Mouse (Mus musculus) limb, embryonic 12.5 days (tissue): ENCODE measurements at regions not wholly inside any gene's neighbourhood (a gene's known extent, or its start where the extent isn't known, plus 50 kb on each side); places are given as distances from the start of the nearest gene placed in this dataset.

Source experiments
- ATAC-seq: fragments of 200-750 bp; cut with Nextera tagmentation; 2 replicates; pipeline ENCODE4 v1.8.0; 2017; ENCODE audit warnings: low read depth, moderate TSS enrichment; ENCODE audit not compliant: insufficient number of reproducible peaks, insufficient read depth, low FRiP score, low TSS enrichment
- H3K27ac ChIP-seq: fragments of 300-500 bp; sonication (generic); 2 replicates; pipeline ENCODE4 v1.5.1; 2016; ENCODE audit warnings: mild to moderate bottlenecking, moderate library complexity
- H3K27me3 ChIP-seq: fragments of 300-500 bp; sonication (generic); 2 replicates; pipeline ENCODE4 v1.6.1; 2016; ENCODE audit warnings: mild to moderate bottlenecking, moderate library complexity
- H3K36me3 ChIP-seq: fragments of 300-500 bp; sonication (generic); 2 replicates; pipeline ENCODE4 v1.6.1; 2016; ENCODE audit warnings: mild to moderate bottlenecking, moderate library complexity
- H3K4me1 ChIP-seq: fragments of 300-500 bp; sonication (generic); replicated peaks from 2 replicates; pipeline ENCODE4 v1.6.1; 2016
- H3K4me2 ChIP-seq: fragments of 300-500 bp; sonication (generic); 2 replicates; pipeline ENCODE4 v1.6.1; 2016; ENCODE audit warnings: mild to moderate bottlenecking, moderate library complexity
- H3K4me3 ChIP-seq: fragments of 300-500 bp; sonication (generic); replicated peaks from 2 replicates; pipeline ENCODE4 v1.5.1; 2016; ENCODE audit warnings: mild to moderate bottlenecking
- H3K9ac ChIP-seq: fragments of 300-500 bp; sonication (generic); replicated peaks from 2 replicates; pipeline ENCODE4 v1.6.1; 2016; ENCODE audit warnings: mild to moderate bottlenecking, moderate library complexity
- H3K9me3 ChIP-seq: fragments of 300-500 bp; sonication (generic); 2 replicates; pipeline ENCODE4 v1.6.1; 2016; ENCODE audit warnings: mild to moderate bottlenecking, moderate library complexity
- WGBS: fragments of 180-500 bp; shearing (Covaris S2); methylation state at CpG from one replicate; pipeline ENCODE4 v1.1.7; 2016; 5-methylcytosine and 5-hydroxymethylcytosine counted together

DNA sequence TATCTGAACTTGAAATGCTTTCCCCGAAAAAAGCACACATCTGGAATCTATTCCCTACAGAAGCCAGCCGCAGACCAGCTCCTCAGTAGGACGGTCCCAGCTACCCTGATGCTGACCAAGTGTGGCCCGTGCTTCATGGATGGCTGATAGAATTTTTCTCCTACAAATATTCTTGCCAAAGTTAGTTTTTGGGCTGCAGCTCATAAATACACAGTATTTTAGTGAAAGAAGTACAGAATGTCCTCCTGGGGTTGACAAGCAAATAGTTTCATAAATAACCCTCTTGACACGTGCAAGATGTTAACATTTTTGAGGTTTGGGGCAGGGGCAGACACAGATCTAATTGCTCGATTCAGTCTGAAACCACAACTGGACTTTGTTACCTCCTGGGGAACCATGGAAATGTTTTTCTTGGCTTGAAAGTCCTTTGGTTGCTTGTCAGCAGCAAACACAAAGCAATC, 91.0 kb upstream of the Adra1b start:
- H3K4me2 ChIP-seq = no peak overlapping the region
- no peak overlapping the region for H3K9ac ChIP-seq
- H3K36me3 ChIP-seq = no peaks in the 10 kb centered on the region
- H3K4me1 ChIP-seq = peaks cover 13% of the 10 kb centered on the region
- H3K9me3 ChIP-seq = no peaks in the 10 kb centered on the region
- ATAC-seq = no peak
- H3K27me3 ChIP-seq = no peaks in the 10 kb centered on the region
- H3K4me3 ChIP-seq = no peak overlapping the region
- WGBS = 27% methylated on average over 6 of the region's 6 CpGs
- H3K27ac ChIP-seq = 0 out of 2 replicates have a peak overlapping the region, but pooled peaks have one; percentile 29

DNA sequence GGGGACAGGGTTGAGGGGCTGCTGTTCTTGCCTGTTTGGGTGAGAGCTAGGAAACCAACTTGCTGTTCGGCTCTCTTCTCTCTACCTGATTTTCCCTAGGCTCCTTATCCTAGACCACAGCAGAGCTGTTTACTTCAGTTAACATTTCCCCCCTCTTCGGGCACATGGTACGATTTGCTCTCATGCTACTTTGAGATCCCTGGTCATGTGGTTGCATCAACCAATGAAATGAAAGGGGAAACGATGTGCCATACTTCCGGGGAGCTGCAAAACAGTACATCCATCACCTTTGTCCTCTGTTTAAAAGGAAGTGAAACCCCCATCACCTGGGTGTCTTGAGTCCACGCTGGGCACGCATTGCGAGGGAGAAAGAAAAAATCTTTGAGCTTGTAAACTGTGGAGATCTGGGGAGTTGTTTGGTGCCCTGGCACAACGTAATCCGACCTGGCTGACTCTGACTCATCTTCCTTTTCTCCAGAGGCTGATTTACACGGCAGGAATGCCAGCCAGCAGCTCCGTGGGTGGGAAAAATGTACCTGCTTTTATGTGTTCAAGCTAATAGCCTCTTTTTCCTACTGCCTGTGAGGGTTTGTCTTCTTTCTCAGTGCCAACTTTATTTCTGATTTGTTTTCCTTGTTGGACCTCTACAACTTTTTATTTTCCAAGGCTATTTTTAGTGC, 97.2 kb upstream of the Adra1b start:
- WGBS = 72% methylated on average over 12 of the region's 12 CpGs
- ATAC-seq = no peak
- no peaks in the 10 kb centered on the region for H3K27me3 ChIP-seq

DNA sequence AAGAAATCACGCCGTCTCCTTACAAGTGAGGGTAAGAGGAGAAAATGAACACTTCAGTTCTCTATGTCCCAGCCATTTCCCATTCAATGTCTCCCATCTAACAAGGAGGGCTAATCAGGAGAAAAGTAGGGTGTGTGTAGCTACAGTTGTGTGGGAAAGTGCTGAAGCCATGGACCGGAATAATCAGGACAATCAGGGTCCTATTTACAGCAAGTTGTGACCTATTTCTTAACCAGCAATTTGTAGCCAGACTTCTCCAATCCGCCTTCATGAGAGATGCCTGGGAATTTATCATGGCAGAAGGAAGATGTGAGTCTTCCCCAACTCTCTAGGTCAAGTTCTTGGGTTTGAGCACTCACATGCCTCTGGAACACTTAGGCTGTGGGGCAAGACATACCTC, 99.0 kb upstream of the Adra1b start:
- Histone ChIP-seq H3K27ac (no peak overlapping the region), H3K4me2 (no peak overlapping the region), H3K9me3 (no peaks in the 10 kb centered on the region), H3K9ac (no peak overlapping the region), H3K36me3 (no peaks in the 10 kb centered on the region), H3K4me3 (no peak overlapping the region), H3K4me1 (peaks cover 11% of the 10 kb centered on the region; the same call in 1 of the 2 replicates), H3K27me3 (no peaks in the 10 kb centered on the region)
- ATAC-seq = no peak
- 93% methylated on average over 4 of the region's 4 CpGs for WGBS

More for the DNA sequence above, 97.2 kb upstream of the Adra1b start:
- Histone ChIP-seq H3K4me1 (peaks cover 11% of the 10 kb centered on the region; the same call in 1 of the 2 replicates), H3K36me3 (no peaks in the 10 kb centered on the region), H3K9ac (no peak overlapping the region), H3K27ac (no peak overlapping the region), H3K4me3 (no peak overlapping the region), H3K9me3 (no peaks in the 10 kb centered on the region), H3K4me2 (no peak overlapping the region)

DNA sequence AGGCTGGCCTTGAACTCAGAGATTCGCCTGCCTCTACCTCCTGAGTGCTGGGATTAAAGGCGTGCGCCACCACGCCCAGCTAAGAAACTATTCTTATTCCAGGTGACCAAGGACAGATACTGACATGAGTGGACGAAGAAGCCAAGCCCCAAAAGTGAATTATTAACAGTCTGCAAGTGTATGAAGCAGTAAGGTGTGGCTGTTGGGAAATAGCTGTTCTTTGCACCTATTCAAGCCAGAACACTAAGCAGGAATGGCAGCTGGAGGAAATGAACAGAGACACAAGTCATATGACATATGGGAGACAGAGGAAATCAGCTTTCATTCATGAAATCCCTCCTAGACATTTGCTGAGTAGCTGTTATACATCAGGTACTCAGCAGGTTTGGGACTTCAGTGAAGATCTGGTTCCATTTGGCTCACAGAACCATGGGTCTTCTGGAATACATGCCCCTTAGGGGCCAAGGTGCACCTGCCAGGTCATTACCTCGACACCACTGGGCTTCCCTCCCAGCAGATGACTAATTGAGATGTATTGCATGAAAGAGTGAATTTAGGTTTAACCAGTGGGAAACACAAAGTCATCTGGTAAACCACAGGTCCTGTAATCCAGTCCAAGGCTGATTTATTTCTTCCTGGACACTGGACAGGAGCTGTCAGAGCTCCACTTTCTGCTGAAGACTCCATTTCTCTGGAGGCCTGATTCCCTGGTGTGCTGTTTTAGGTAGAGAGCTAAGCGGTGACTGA, 101.0 kb upstream of the Adra1b start:
- H3K9me3 ChIP-seq = no peaks in the 10 kb centered on the region
- no peak overlapping the region for H3K9ac ChIP-seq
- no peak for ATAC-seq
- WGBS = 84% methylated on average over 7 of the region's 7 CpGs
- H3K36me3 ChIP-seq = no peaks in the 10 kb centered on the region
- no peaks in the 10 kb centered on the region for H3K27me3 ChIP-seq
- H3K27ac ChIP-seq = no peak overlapping the region
- H3K4me2 ChIP-seq = no peak overlapping the region
- H3K4me1 ChIP-seq = peaks cover 11% of the 10 kb centered on the region; the same call in 1 of the 2 replicates
- no peak overlapping the region for H3K4me3 ChIP-seq

DNA sequence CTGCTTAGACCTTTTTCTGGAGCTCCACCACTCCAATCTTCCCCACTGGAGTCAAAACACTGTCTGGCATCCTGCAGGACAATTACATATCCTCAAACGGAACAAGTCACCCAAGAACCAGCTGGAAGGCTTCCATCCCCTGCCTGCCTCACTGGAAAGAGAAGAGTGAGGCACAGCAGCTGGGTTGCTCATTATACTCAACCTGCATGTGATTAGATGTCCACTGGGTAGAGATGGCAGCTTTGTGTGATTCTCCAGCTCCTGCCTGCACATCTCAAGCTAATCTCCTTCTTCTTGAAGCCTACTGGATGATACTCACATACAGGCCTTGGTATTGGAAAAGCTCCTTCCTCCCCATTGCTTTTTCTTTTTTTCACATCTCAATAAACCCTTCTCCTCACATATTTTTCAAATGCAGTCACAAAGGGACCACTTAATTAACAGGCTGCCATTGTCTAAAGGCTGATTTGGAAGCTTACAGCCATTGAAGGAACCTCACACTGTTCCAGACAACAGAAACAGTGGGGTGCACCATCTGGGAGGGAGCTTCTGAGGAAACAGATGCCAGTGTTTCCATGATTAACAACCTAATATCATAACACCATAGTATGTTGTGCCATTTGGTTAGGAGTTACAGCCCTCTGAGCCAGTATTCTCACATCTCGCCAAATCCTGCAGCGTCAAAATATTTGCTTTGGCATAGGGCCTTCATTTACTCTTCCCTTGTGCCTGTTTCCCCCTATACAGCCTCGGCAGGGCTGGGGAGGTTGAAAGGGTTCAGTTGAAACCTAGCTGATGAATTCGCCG, 101.9 kb upstream of the Adra1b start:
- no peaks in the 10 kb centered on the region for H3K9me3 ChIP-seq
- H3K36me3 ChIP-seq = no peaks in the 10 kb centered on the region
- no peak overlapping the region for H3K9ac ChIP-seq
- no peak overlapping the region for H3K4me3 ChIP-seq
- H3K4me1 ChIP-seq = peaks cover 11% of the 10 kb centered on the region; the same call in 1 of the 2 replicates
- H3K27ac ChIP-seq = no peak overlapping the region
- H3K4me2 ChIP-seq = no peak overlapping the region
- ATAC-seq = no peak
- 71% methylated on average over 6 of the region's 6 CpGs for WGBS
- no peaks in the 10 kb centered on the region for H3K27me3 ChIP-seq

DNA sequence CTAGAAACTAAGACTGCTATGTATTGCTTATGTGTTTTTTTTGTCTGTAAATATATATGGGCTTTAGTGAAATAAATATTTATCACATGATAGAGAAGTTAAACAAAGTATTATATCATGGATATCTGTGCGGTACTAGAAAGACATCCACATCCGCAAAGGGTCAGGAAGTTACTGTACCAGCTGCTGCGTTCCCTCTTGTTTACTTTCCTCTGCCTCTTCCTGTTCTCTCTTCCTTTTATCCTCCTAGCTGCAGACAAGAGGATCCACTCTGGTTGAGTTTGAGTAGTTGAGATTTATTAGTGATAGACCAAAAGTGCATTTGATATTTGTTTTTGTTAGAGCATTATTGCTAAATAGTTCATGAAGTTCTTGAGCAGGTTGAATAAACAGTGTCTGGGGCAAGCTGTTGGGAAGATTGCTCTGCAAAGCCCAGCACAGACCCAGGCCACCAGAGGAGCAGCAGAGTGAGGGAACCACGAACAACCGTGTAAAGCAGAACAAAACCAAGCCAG, 106.6 kb upstream of the Adra1b start:
- Histone ChIP-seq H3K27ac (no peak overlapping the region), H3K4me1 (peaks cover 5% of the 10 kb centered on the region), H3K4me2 (no peak overlapping the region), H3K9me3 (no peaks in the 10 kb centered on the region), H3K27me3 (no peaks in the 10 kb centered on the region), H3K36me3 (no peaks in the 10 kb centered on the region), H3K9ac (no peak overlapping the region), H3K4me3 (no peak overlapping the region)
- no peak for ATAC-seq
- WGBS = 84% methylated on average over 5 of the region's 5 CpGs

DNA sequence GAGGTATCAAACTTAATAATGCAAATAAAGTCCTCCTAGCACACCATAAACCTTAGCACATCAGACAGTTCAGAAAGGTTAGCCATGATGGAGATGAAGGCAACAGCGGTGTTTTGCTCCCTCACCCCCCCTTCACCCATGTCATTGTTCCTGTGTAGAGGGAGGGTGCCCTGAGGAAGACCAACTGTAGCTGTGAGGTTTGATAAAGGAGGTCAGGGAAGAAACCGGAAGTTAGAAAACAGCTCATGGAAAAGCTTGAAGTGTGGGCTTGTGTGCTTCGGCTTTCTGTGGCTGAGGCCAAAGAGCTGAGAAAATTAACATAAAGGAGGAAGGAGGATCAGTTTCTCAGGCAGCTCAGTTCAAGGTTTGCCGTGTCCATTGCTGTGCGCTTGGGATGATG, 111.3 kb upstream of the Adra1b start:
- Histone ChIP-seq H3K9me3 (no peaks in the 10 kb centered on the region), H3K4me2 (no peak overlapping the region), H3K4me3 (no peak overlapping the region), H3K9ac (no peak overlapping the region), H3K4me1 (peaks cover 13% of the 10 kb centered on the region), H3K27ac (no peak overlapping the region), H3K27me3 (no peaks in the 10 kb centered on the region), H3K36me3 (no peaks in the 10 kb centered on the region)
- no peak for ATAC-seq
- WGBS = 84% methylated on average over 5 of the region's 5 CpGs

DNA sequence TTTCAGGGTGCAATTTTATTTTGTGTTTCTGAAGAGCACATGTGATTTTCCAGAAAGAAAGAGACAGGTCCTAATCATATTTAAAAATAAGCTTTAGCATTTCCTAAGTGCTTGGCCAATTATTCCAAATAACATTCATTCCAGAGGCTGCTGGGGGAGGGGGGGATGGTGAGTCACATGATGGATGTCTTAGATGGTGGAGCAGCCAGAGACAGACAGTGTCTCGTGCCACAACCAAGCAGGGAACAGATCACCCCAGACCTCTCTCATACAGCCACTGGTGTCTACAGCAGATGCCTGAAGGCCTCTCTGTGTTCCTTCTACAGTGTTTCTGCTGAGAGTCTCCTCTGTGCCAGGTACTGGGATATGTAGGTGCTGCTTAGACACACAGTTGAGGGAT, 112.8 kb upstream of the Adra1b start:
- Histone ChIP-seq H3K27ac (no peak overlapping the region), H3K27me3 (no peaks in the 10 kb centered on the region), H3K36me3 (no peaks in the 10 kb centered on the region), H3K4me1 (peaks cover 13% of the 10 kb centered on the region), H3K9ac (no peak overlapping the region), H3K9me3 (no peaks in the 10 kb centered on the region), H3K4me3 (no peak overlapping the region), H3K4me2 (no peak overlapping the region)
- WGBS = 20% methylated on average over 1 of the region's 1 CpGs
- no peak for ATAC-seq

DNA sequence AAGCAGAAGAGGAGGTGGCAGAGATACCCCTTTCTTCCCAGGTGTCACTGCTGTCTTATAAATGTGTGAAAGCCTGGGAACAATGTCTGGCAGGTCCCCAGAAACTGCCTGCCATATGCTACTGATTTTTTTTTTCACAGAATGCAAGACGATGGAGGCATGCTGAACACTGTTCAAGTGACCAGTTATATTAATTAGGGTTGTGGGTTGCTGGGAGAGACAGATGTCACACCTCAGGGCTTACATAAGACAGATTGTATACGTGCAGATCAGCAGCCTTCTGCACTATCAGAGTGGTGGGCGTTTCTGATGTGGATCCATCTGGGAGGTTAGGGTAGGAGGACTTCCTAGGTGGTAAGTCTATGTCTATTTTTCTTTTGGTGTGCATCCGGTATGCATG, 120.6 kb upstream of the Adra1b start:
- no peak for ATAC-seq

DNA sequence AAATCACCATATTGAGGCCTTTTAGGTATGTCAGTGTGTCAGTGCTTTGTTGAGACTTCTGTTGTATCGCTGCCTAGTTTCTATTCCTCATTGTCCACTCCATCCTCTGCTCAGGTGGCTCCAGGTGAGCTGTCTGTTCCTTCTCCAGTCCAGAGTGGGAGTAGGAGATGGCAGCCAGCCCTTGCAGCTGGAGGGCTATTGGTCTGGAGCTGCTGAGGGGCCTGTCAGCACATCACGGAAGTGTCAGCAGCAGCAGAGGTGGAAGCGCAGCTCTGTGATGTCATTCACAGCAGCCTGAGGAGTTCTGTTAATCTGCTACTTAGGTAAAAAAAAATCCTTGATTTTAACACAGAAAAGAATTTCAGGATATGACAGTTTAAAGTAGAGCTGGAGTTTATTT, 126.0 kb upstream of the Adra1b start:
- no peak for ATAC-seq
- H3K9ac ChIP-seq = no peak overlapping the region
- no peak overlapping the region for H3K4me2 ChIP-seq
- no peak overlapping the region for H3K27ac ChIP-seq
- H3K27me3 ChIP-seq = no peaks in the 10 kb centered on the region
- no peak overlapping the region for H3K4me3 ChIP-seq
- no peaks in the 10 kb centered on the region for H3K4me1 ChIP-seq
- H3K36me3 ChIP-seq = no peaks in the 10 kb centered on the region
- 67% methylated on average over 3 of the region's 3 CpGs for WGBS
- no peaks in the 10 kb centered on the region for H3K9me3 ChIP-seq

More for the DNA sequence above, 120.6 kb upstream of the Adra1b start:
- 58% methylated on average over 4 of the region's 4 CpGs for WGBS
- Histone ChIP-seq H3K27me3 (no peaks in the 10 kb centered on the region), H3K4me1 (no peaks in the 10 kb centered on the region), H3K4me3 (no peak overlapping the region), H3K9me3 (no peaks in the 10 kb centered on the region), H3K36me3 (no peaks in the 10 kb centered on the region), H3K4me2 (no peak overlapping the region), H3K27ac (no peak overlapping the region), H3K9ac (no peak overlapping the region)

DNA sequence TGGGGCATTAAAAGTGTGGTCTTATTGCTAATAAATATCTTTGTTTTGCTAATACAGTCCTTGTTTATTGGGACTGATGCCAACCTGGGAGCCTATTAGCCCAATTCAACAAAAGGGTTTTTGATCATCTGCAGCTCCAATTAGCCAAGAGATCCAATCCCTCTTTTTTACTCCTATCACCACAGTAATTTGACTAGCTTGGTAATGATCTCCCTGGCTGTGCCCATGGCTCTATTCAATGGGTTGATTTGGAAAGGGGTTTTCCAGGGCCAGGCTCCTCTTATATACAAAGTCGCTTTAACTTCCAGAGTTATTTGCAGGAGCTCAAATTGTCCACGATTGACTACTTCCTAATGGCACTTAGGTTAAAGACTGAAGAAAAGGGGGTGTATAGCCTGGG, 145.1 kb upstream of the Adra1b start:
- Histone ChIP-seq H3K4me3 (no peak overlapping the region), H3K27ac (no peak overlapping the region), H3K9ac (no peak overlapping the region), H3K4me1 (no peaks in the 10 kb centered on the region), H3K9me3 (no peaks in the 10 kb centered on the region), H3K36me3 (no peaks in the 10 kb centered on the region), H3K27me3 (no peaks in the 10 kb centered on the region), H3K4me2 (no peak overlapping the region)
- no peak for ATAC-seq
- 21% methylated on average over 2 of the region's 2 CpGs for WGBS
